Mouse (Mus musculus) liver, adult 2 months (tissue): ENCODE data around the gene Vwa5b1.

ENCODE experiments used
- CTCF ChIP-seq: fragments of 200-500 bp; IDR thresholded peaks from 2 replicates; pipeline ENCODE4 v1.5.1; 2011; ENCODE audit warnings: low read depth, low read length, control low read depth
- POLR2A ChIP-seq: fragments of 200-500 bp; IDR thresholded peaks from 2 replicates; pipeline ENCODE4 v1.6.1; 2011; ENCODE audit warnings: low read length, control low read depth; ENCODE audit not compliant: insufficient read depth; ENCODE audit errors: extremely low read depth

- no peak for TF ChIP-seq CTCF
- no peak for TF ChIP-seq POLR2A
Observed at GRCm38 (mm10) chr4:138653056-138653455, 17.4 kb upstream of the Vwa5b1 start.
